Comparison of ENCODE assay signal across 8 mouse cellular contexts in genomic region chr1:135509145-135510084, GRCm38 (mm10).
A peak's percentile ranks its signal among the peaks of the same experiment; 100 is the strongest.
DNase-seq lines count a peak whose midpoint lies in the region; ATAC-seq and TF ChIP-seq lines count a peak whose summit lies in the region.

No protein-coding gene starts in this region.

- no peaks in the 10 kb centered on the region for H3K27me3 ChIP-seq in cerebellum, adult 2 months (ENCODE audit: control insufficient read depth, insufficient read depth, low read length)
- no peaks in the 10 kb centered on the region; the same call in 1 of the 2 replicates for H3K27me3 ChIP-seq in thymus, adult 2 months (ENCODE audit: control insufficient read depth, insufficient read depth, low read length)
- H3K27me3 ChIP-seq in liver, embryonic 13.5 days, result peaks cover 41% of the 10 kb centered on the region
- H3K27me3 ChIP-seq in stomach, postnatal 0 days (ENCODE audit: control insufficient read depth, insufficient read depth, low read length), result no peaks in the 10 kb centered on the region

- H3K4me1 ChIP-seq in cerebellum, adult 2 months (ENCODE audit: control insufficient read depth, insufficient read depth, low read length), result peaks cover 6% of the 10 kb centered on the region; the same call in 1 of the 2 replicates
- H3K4me1 ChIP-seq in thymus, adult 2 months (replicated peaks; ENCODE audit: control insufficient read depth, insufficient read depth, low read length), result peaks cover 4% of the 10 kb centered on the region; the same call in 1 of the 2 replicates
- peaks cover 19% of the 10 kb centered on the region for H3K4me1 ChIP-seq in liver, embryonic 13.5 days (replicated peaks)
- H3K4me1 ChIP-seq in stomach, postnatal 0 days (replicated peaks; ENCODE audit: control insufficient read depth, insufficient read depth), result peaks cover 2% of the 10 kb centered on the region; the same call in 1 of the 2 replicates
- H3K4me1 ChIP-seq in lung, adult 2 months (ENCODE audit: control insufficient read depth, insufficient read depth, low read length), result no peaks in the 10 kb centered on the region

- no peak for TF ChIP-seq CTCF in cerebellum, adult 2 months (IDR thresholded peaks at IDR 0.05; ENCODE audit: borderline replicate concordance, insufficient read depth, low read depth, low read length)
- TF ChIP-seq CTCF in thymus, adult 2 months (IDR thresholded peaks at IDR 0.05; ENCODE audit: borderline replicate concordance, control insufficient read depth, extremely low read depth, insufficient read depth, low read length, poor library complexity), result no peak
- no peak for TF ChIP-seq CTCF in stomach, postnatal 0 days (IDR thresholded peaks at IDR 0.05; ENCODE audit: low read depth)
- no peak for TF ChIP-seq CTCF in lung, adult 2 months (IDR thresholded peaks at IDR 0.05; ENCODE audit: insufficient read depth, low read length)

- no peaks in the 10 kb centered on the region for H3K36me3 ChIP-seq in thymus, adult 2 months (ENCODE audit: control insufficient read depth, insufficient read depth, low read length)
- H3K36me3 ChIP-seq in liver, embryonic 13.5 days, result no peaks in the 10 kb centered on the region
- H3K36me3 ChIP-seq in stomach, postnatal 0 days (ENCODE audit: control insufficient read depth, insufficient read depth, low read length), result no peaks in the 10 kb centered on the region; the same call in 1 of the 2 replicates

- no peak for DNase-seq in cerebellum, adult 2 months
- no peak for DNase-seq in cerebellum, adult 18-20 months
- DNase-seq in thymus, adult 2 months, result no peak
- no peak for DNase-seq in thymus, adult 18-20 months
- DNase-seq in liver, embryonic 13.5 days, result no peak
- DNase-seq in stomach, postnatal 0 days (ENCODE audit: low spot score), result peak; percentile 31
- DNase-seq in spleen, postnatal 4 days (ENCODE audit: low spot score in 2 of 2), result no peak
- DNase-seq in lung, adult 2 months, result no peak

- peak overlapping the region; percentile 70 for H3K4me3 ChIP-seq in cerebellum, adult 2 months (replicated peaks; ENCODE audit: insufficient read depth, low read depth, low read length)
- H3K4me3 ChIP-seq in thymus, adult 2 months (ENCODE audit: control insufficient read depth, insufficient read depth, low read length), result peak overlapping the region; percentile 46; the same call in 1 of the 2 replicates
- peak overlapping the region; percentile 51 for H3K4me3 ChIP-seq in liver, embryonic 13.5 days (replicated peaks)
- H3K4me3 ChIP-seq in stomach, postnatal 0 days (ENCODE audit: low read depth, low read length), result peak overlapping the region; percentile 45
- no peak overlapping the region for H3K4me3 ChIP-seq in lung, adult 2 months (replicated peaks; ENCODE audit: extremely low read depth, low read depth, low read length)

- TF ChIP-seq POLR2A in cerebellum, adult 2 months (IDR thresholded peaks at IDR 0.05; ENCODE audit: borderline replicate concordance, insufficient read depth, low read length), result no peak
- no peak for TF ChIP-seq POLR2A in thymus, adult 2 months (IDR thresholded peaks at IDR 0.05; ENCODE audit: control insufficient read depth, extremely low read depth, insufficient read depth, low read length, poor library complexity)
- no peak for TF ChIP-seq POLR2A in lung, adult 2 months (IDR thresholded peaks at IDR 0.05; ENCODE audit: borderline replicate concordance, extremely low read depth, low read depth, low read length)

- ATAC-seq in liver, embryonic 13.5 days (ENCODE audit: low read depth), result no peak
- no peak for ATAC-seq in stomach, postnatal 0 days (ENCODE audit: low FRiP score, low TSS enrichment)

- 63% methylated on average over 16 of the region's 16 CpGs for WGBS in cerebellum, adult 2 months
- WGBS in thymus, adult 2 months, result 25% methylated on average over 16 of the region's 16 CpGs
- 18% methylated on average over 16 of the region's 16 CpGs for WGBS in liver, embryonic 13.5 days (ENCODE audit: insufficient replicate concordance)
- WGBS in stomach, postnatal 0 days, result 33% methylated on average over 15 of the region's 16 CpGs
- 47% methylated on average over 16 of the region's 16 CpGs for WGBS in lung, adult 2 months

- TF ChIP-seq EP300 in stomach, postnatal 0 days (optimal IDR thresholded peaks at IDR 0.05), result no peak

- no peak overlapping the region for H3K27ac ChIP-seq in cerebellum, adult 2 months (ENCODE audit: insufficient read depth, low read length)
- no peak overlapping the region for H3K27ac ChIP-seq in thymus, adult 2 months (ENCODE audit: control insufficient read depth, insufficient read depth, low read length)
- H3K27ac ChIP-seq in liver, embryonic 13.5 days, result no peak overlapping the region
- no peak overlapping the region for H3K27ac ChIP-seq in stomach, postnatal 0 days (replicated peaks)

- H3K9ac ChIP-seq in liver, embryonic 13.5 days, result peak overlapping the region; percentile 50; the same call in 1 of the 2 replicates
- peak overlapping the region; percentile 59 for H3K9ac ChIP-seq in stomach, postnatal 0 days (ENCODE audit: low read length)

- peak overlapping the region; percentile 57 for H3K4me2 ChIP-seq in liver, embryonic 13.5 days
- H3K4me2 ChIP-seq in stomach, postnatal 0 days (replicated peaks; ENCODE audit: low read depth), result peak overlapping the region; percentile 88

- H3K9me3 ChIP-seq in liver, embryonic 13.5 days (replicated peaks), result no peaks in the 10 kb centered on the region
- no peaks in the 10 kb centered on the region for H3K9me3 ChIP-seq in stomach, postnatal 0 days (ENCODE audit: control insufficient read depth, low read length)
